Mouse (Mus musculus) testis, postnatal 14 days (tissue): ENCODE measurements around the gene Scfd1.

Experiments
- DNase-seq: peaks from one replicate; pipeline ENCODE4 v3.0.0; 2021; ENCODE audit warnings: low spot score

The Scfd1 gene

GRCm38 (mm10) chr12:51377003-51377887 is at the start of gene Scfd1:
Gene Scfd1, plus strand, starts transcription at chr12:51377510.
- peak; percentile 94 for DNase-seq

DNA sequence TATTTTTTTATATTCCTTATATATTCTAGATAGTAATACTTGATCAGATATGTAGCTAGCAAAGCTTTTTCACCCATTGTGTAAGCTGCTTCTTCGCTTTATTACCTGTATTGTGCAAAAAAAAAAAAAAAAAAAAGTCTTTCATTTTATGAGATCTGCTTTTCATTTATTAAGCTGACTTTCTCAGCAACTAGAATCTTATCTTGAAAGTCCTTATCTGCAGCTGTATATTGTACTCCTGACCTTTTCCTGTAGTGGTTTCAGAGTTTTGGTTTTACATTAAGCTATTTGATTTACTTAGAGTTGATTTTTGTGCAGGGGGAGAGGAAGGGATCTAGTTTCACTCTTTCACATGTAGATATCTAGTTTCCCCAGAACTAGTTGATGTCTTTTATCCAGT is 40.3 kb upstream of the Scfd1 start:
- DNase-seq = no peak

DNA sequence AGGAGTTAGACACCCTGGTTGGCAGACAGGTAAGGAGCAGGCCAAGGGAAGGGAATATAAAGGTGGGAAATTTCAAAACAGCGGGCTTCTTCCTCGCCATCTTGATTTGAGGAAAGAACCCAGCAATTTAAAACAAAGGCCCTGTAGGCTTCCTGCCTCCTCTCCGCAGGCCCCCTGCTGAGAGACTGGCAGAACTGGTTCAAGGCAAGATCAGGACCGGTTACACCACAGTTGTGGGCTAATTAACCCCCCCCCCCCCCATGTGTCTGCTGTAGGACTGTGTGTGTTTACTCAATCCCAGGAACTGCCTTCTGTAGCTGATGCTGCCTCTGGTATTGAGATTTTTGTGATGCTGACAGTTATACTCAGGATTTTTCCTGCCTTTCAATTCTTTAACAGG is 31.2 kb upstream of the Scfd1 start:
- DNase-seq = peak; percentile 31

GRCm38 (mm10) chr12:51347988-51348697 is 29.2 kb upstream of the Scfd1 start, which contains the start of gene G2e3:
Gene G2e3, plus strand, starts transcription at chr12:51348061.
- peak; percentile 89 for DNase-seq

DNA sequence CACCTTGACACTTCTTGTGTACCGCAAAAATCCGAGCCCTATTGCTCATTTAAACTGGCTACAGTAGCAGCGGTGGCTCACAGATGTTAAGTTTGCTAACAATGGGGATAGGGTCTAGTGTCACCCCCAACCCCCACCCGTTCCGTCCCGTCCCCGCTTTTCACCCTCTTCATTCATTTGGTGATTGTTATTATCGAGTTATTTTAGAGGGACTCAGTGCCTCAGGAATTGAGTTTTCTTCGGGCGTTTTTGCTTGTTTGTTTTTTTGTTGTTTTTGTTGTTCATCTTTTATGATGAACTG is 28.7 kb upstream of the Scfd1 start:
- peak; percentile 33 for DNase-seq

- DNase-seq = no peak
These were observed 22.0 kb upstream of the Scfd1 start for GRCm38 (mm10) chr12:51355296-51355695.

GRCm38 (mm10) chr12:51361294-51361693 is 16.0 kb upstream of the Scfd1 start:
- no peak for DNase-seq

DNA sequence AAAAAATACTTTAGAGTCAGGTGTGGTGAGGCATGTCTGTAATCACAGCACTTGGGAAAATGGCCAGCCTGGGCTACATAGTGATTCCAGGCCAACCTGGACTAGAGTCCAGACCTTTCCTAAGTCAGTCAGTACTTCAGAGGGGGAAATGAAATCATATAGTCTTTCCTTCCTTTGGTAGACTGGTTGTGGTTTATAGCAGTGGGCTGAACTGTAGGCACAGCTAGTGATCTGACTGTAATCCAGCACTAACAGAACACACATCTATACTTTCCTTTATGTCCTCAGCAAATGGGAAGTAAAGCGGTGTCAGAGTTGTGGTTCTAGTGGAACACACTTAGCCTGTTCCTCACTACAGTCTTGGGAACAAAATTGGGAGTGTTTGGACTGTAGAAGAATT is 14.4 kb upstream of the Scfd1 start:
- DNase-seq = no peak

DNA sequence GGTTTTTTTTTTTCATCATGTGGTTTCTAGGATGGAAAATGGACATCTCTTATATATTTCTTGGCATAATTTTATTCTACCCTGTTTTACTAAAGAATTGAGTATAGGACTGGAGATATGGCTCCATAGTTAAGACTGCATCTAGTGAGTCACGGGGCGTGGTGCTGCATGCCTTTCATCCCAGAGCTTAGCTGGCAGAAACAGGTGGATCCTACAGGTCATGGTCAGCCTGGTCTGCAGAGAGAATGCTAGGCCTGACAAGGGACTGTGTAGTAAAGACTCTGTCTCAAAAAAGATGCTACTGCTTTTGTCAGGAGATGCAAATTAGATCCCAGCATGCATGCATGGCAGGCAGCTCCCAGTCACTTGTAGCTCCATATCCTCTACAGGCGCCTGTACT is 8.8 kb upstream of the Scfd1 start:
- no peak for DNase-seq

GRCm38 (mm10) chr12:51377888-51378190 is 529 bp downstream of the Scfd1 start:
- no peak for DNase-seq

DNA sequence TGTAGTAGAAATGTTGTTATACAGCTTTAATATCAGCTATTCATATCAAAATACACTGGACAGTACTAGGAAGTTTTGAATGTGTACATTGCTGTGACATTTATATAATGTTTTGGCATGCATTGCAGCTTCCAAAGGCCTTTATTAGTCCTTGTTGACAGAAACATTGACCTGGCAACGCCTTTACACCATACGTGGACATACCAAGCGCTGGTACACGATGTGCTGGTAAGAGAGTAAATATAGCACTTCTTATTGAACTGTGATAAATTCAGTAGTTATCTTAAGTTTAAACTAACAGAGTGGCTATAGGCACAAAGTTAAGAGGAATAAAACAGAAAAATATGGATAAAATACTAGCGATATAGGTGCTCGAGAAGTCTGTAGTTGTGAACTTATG is 22.6 kb downstream of the Scfd1 start:
- DNase-seq = no peak

DNA sequence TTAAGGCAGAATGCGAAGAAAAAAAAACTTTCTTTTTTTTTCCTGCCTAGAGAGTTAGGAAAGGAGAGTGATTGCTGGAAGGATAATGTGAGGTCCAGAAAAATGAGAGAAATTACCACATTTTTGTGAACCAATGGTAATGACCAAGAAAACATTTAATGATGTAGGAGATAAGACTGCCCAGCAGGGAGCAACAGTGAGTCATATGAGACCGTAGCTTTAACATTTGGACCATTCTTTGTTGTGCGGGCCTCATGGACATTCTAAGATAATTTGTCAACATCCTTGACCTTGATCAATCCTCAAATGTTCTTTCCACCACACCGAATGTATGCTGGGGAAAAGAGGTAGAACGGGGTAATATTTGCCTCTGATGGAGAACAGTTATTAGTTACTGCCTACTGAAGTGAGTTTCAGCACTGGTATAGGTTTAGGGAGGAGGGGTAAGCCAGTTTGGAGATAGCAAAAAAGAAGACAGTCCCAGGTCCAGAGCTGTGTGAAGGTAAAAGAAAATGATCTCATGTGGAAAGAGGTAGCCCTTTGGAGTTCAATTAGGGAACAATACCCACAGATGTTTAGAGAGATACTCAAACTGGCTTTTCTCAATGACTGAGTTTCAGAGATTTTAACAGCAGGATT is 24.9 kb downstream of the Scfd1 start:
- DNase-seq = no peak

DNA sequence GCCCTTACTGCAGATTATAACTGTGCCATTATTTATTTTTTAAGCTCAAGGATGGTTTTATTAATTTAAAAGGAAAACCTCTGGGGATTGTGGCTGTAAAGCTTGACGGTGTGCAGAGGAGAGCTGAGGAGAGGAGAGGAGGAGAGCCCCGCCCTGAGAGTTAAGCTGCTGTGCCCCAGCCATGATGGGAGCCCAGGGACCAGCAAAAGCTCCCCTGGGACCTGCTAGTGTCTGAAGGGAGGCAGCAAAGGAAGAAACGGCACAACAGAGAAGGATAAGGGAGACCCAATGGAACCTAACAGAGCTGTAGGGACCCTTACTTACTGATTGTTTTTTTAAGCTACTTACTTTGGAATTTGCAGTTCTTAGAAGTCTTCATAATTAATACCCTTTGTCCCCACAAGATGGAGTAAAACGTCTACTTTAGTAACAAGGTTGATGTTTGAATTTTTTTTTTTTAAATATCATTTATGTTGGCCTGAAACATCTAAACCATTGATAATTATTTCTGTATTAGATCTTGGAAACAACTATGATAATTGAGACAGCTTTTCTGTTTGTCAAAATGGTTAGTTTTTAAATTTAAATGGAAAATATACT is 26.8 kb downstream of the Scfd1 start:
- DNase-seq = no peak

- DNase-seq = no peak
These were observed 34.1 kb downstream of the Scfd1 start for GRCm38 (mm10) chr12:51411362-51411761.

DNA sequence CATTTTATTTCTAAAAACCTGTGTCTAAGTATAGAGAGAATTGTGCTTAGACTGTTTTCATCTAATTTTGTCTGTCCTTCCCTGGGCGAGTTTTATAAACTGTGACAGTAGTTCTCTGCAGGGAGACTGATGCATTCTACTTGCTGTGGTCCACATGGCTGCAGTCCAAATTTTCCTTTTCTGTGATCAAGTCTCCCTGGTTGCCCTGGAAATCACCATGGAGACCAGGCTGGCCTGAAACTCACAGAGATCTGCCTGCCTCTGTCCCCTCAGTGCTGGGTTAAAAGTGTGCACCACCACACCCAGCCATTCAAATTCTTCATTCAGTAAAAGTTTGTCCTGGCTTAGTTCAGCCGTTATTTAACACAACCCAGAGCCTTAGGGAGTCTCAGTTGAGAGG is 60.2 kb downstream of the Scfd1 start:
- DNase-seq = no peak

DNA sequence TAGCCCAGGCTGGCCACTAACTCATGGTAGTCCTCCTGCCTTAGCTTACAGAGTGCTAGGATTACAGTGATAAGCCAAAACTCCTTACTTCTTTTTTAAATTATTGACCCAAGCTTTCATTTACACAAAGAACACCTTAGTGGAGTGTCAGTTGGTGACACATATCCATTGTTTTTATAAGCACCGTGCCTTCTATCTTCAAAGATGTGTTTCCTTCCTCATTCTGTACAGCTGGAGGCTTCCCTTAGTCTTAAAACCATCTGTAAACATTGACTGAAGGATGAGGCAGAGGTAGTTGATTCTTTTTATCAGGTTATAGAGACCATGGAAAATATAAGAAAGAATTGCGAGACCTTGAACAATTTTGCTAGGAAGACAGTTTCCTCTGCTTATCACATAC is 61.0 kb downstream of the Scfd1 start:
- no peak for DNase-seq

DNA sequence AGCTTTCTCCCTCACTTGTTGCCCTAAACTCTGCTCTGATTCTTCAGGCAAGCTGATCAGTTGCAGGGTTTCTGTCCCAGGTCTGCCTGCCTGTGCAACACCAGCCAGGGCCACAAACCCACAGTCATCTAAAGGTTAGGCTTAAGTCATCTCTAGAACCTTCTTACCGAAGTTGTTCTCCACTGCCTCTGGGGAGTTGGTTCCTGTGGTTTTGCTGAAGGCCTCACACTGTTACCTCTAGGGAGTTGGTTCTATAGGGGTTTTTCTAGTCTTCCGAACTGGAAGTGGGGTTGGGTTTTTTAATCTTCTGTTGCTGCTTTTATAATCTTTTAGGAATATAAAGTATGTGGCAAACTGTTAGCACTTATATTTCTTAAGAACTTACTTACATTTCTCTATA is 72.0 kb downstream of the Scfd1 start:
- DNase-seq = no peak

DNA sequence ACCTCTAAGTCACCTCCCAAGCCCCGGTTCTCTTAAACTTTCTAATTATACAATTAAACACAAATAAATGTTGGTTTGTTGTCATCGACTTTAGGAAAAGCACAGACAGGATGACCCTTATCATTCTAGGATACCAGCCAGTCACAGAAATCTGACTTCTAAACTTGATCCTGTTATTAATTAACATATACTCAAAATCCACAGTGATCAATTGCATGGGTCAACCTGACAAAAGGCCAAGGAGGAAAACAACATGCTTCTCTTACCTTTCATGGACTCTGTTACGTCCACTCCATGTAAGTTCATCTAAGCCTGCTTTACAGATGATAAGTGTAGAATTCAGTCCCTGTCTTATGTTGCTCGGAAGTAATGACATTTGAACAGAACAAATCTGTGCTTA is 93.6 kb downstream of the Scfd1 start:
- DNase-seq = no peak

GRCm38 (mm10) chr12:51481246-51481645 is 103.9 kb downstream of the Scfd1 start:
- DNase-seq = no peak

DNA sequence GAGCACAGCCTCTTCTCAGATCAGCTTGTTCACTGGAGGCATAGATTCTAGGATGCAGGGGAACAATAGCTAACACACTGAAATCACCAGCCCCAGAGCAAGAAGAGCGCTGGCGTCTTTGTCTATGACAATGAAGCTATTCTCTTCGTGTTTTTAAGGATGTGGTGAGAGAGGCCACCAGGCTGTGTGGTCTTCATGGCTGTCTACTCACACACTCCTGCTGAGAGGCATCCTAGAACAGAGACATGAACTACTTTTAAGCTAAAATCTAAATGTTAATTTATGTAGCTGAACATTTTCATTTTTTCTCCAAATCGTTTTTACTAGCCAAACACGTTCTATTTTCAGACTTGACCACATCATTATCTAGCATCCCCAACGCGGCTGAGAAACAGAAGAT is 114.7 kb downstream of the Scfd1 start:
- no peak for DNase-seq

DNA sequence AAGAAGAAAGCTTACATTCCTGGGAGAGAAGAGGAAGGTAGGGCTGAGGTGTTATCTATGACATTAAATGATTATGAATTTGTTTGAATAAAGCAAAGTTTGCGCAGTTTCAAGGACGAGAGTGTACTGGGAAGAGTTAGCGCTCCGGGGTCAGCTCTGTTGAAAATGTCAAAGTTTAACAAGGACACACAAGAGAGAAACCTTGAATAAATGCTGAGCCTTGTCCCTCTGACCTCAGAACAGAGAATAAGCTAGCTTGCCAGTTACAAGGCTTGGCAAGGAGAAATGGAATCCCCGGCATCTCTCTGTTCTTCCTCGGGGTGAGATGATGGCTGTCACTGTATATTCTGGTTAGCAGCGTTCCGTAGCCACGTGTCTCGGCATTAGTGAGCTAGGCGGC is 116.2 kb downstream of the Scfd1 start:
- peak; percentile 14 for DNase-seq

DNA sequence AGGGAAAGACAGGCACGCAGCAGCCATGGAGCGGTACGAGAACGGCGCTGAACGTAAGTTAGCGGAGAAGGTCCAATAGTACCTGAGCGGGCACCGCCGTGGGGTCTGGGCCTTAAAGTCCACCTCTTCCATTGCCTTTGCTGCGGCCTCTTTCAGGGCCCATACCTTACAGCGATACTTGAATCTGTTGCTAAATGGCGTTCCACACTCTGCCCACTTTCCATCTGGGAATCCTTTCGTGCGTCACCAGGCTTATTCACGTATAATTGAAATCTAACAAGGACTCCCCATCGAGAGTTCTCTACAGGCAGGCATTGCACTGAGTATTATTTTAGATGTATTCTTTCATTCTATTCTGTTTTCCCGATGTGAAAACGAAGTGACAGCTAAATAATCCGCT is 117.3 kb downstream of the Scfd1 start:
- no peak for DNase-seq
